9 mouse cellular contexts compared by ENCODE assay signal in genomic region chrX:99808375-99808774, GRCm38 (mm10). TPM values are rescaled to one million over a fixed set of nuclear protein-coding genes. Genes with fewer than 3 reads are reported as not detected.
DNase-seq lines count a peak whose midpoint lies in the region; ATAC-seq and TF ChIP-seq lines count a peak whose summit lies in the region.
"Had no signal": no experiment of that assay in that cellular context is flagged by ENCODE, and none has a peak within 500 bp of the region (broad histone marks: within the 10 kb centered on the region; RNA-seq: fewer than 3 reads in every experiment).

No protein-coding gene starts in this region.

- no peak for TF ChIP-seq CTCF in liver, adult 2 months (IDR thresholded peaks at IDR 0.05; ENCODE audit: low read depth, low read length)

- no peak overlapping the region for H3K27ac ChIP-seq in forebrain, embryonic 14.5 days (ENCODE audit: low read depth, low read length)
- no peak overlapping the region for H3K27ac ChIP-seq in forebrain, embryonic 12.5 days
- H3K27ac ChIP-seq in liver, adult 2 months (replicated peaks; ENCODE audit: insufficient read depth, low read depth, low read length): no peak overlapping the region

- TF ChIP-seq POLR2A in liver, adult 2 months (IDR thresholded peaks at IDR 0.05; ENCODE audit: extremely low read depth, insufficient read depth, low read length): no peak

- ATAC-seq in forebrain, embryonic 14.5 days: no peak
- no peak for ATAC-seq in forebrain, embryonic 12.5 days (ENCODE audit: low FRiP score)

- 39% methylated on average over 1 of the region's 1 CpGs for WGBS in forebrain, embryonic 14.5 days
- 31% methylated on average over 1 of the region's 1 CpGs for WGBS in forebrain, embryonic 12.5 days
- WGBS in liver, adult 2 months: 31% methylated on average over 1 of the region's 1 CpGs

- H3K9me3 ChIP-seq in forebrain, embryonic 14.5 days (replicated peaks; ENCODE audit: control insufficient read depth, low read length): no peaks in the 10 kb centered on the region
- H3K9me3 ChIP-seq in forebrain, embryonic 12.5 days: no peaks in the 10 kb centered on the region

- DNase-seq in forebrain, embryonic 14.5 days (ENCODE audit: low spot score): peak; percentile 28
- DNase-seq in liver, adult 2 months (ENCODE audit: extremely low read depth, low read depth, low spot score): peak; percentile 12
- no peak for DNase-seq in liver
- DNase-seq in adrenal gland, postnatal 14 days: peak; percentile 24
- DNase-seq in kidney, postnatal 10 days: peak; percentile 39
- DNase-seq in urinary bladder, adult 2 months (ENCODE audit: low spot score): no peak
- no peak for DNase-seq in spleen, postnatal 14 days (ENCODE audit: low spot score in 2 of 2)

- H3K79me2 ChIP-seq in liver, adult 2 months (ENCODE audit: control insufficient read depth, insufficient read depth, low read length): no peaks in the 10 kb centered on the region

- no peak overlapping the region for H3K4me3 ChIP-seq in forebrain, embryonic 14.5 days (ENCODE audit: low read depth, low read length)
- no peak overlapping the region for H3K4me3 ChIP-seq in forebrain, embryonic 12.5 days (replicated peaks)
- no peak overlapping the region for H3K4me3 ChIP-seq in liver, adult 2 months (ENCODE audit: insufficient read depth, low read depth, low read length)
- H3K4me3 ChIP-seq: erythroblast, embryonic 14.5 days had no signal

- H3K4me1 ChIP-seq in forebrain, embryonic 14.5 days (ENCODE audit: control insufficient read depth, insufficient read depth, low read length): no peaks in the 10 kb centered on the region
- no peaks in the 10 kb centered on the region for H3K4me1 ChIP-seq in forebrain, embryonic 12.5 days
- H3K4me1 ChIP-seq in liver, adult 2 months (ENCODE audit: control insufficient read depth, insufficient read depth, low read length): no peaks in the 10 kb centered on the region

- H3K9ac ChIP-seq in forebrain, embryonic 14.5 days (ENCODE audit: low read length): no peak overlapping the region
- H3K9ac ChIP-seq in forebrain, embryonic 12.5 days: no peak overlapping the region
- H3K9ac ChIP-seq in liver, adult 2 months (ENCODE audit: low read depth, low read length): no peak overlapping the region

- no peaks in the 10 kb centered on the region for H3K27me3 ChIP-seq in forebrain, embryonic 14.5 days (replicated peaks; ENCODE audit: control insufficient read depth, insufficient read depth, low read length)
- H3K27me3 ChIP-seq in forebrain, embryonic 12.5 days: peaks cover 15% of the 10 kb centered on the region; the same call in 1 of the 2 replicates
- H3K27me3 ChIP-seq in liver, adult 2 months (ENCODE audit: control insufficient read depth, insufficient read depth, low read length): no peaks in the 10 kb centered on the region

- no peak overlapping the region for H3K4me2 ChIP-seq in forebrain, embryonic 14.5 days (ENCODE audit: low read length)
- H3K4me2 ChIP-seq in forebrain, embryonic 12.5 days: no peak overlapping the region

- no peaks in the 10 kb centered on the region for H3K36me3 ChIP-seq in forebrain, embryonic 14.5 days (ENCODE audit: control insufficient read depth, insufficient read depth, low read length)
- H3K36me3 ChIP-seq in forebrain, embryonic 12.5 days (replicated peaks): no peaks in the 10 kb centered on the region
- no peaks in the 10 kb centered on the region for H3K36me3 ChIP-seq in liver, adult 2 months (ENCODE audit: control insufficient read depth, insufficient read depth, low read length)

RNA-seq across cellular contexts. Expression of gene Tmem28, which starts 12.4 kb away (rescaled TPM):
- 2.0 and 2.3 TPM in 2 replicates for polyA plus RNA-seq in forebrain, embryonic 14.5 days (2014; fragmentation: Nextera tagmentation; extraction: Ambion mirVana)
- 1.0 and 1.1 TPM in 2 replicates for polyA plus RNA-seq in forebrain, embryonic 12.5 days (2016; fragmentation: Nextera tagmentation; extraction: Ambion mirVana)
- not detected in 2 replicates for total RNA-seq in liver, adult 2 months (2014; rRNA removed)
- not detected in 2 replicates for polyA plus RNA-seq in liver, adult 2 months (2012; rRNA removed)
- total RNA-seq in adrenal gland, postnatal 14 days (2021): 2.3 and 2.6 TPM in 2 replicates
- 0.08 and 0.13 TPM in 2 replicates for polyA plus RNA-seq in urinary bladder, adult 2 months (2012; rRNA removed)
- polyA plus RNA-seq: erythroblast, embryonic 14.5 days had no signal

Comparison
In these comparisons a context has a peak if more than half of its experiments do, and no peak if none do; other contexts are left out.
1. DNase-seq: peak in forebrain, embryonic 14.5 days (single experiment), liver, adult 2 months (single experiment), adrenal gland, postnatal 14 days (single experiment) and kidney, postnatal 10 days (single experiment); none in liver (single experiment), urinary bladder, adult 2 months (single experiment) and spleen, postnatal 14 days (0 of 2).